Mouse (Mus musculus): ENCODE results near the gene Wwtr1. TPM values are rescaled to one million over a fixed set of nuclear protein-coding genes. Genes with fewer than 3 reads are reported as not detected.

Gene Wwtr1
- total and polyA plus RNA-seq, 2 experiments from 2014 or later: 26.1 to 90.9 TPM

- Histone ChIP-seq H3K27ac (ENCODE audit: low read depth) (no peak overlapping the region), H3K4me3 (ENCODE audit: low read depth, low read length) (no peak overlapping the region), H3K9me3 (replicated peaks; ENCODE audit: control insufficient read depth, low read length) (no peaks in the 10 kb centered on the region), H3K9ac (replicated peaks; ENCODE audit: low read depth, low read length) (no peak overlapping the region), H3K36me3 (replicated peaks; ENCODE audit: control insufficient read depth, insufficient read depth, low read length) (peaks cover 12% of the 10 kb centered on the region), H3K4me1 (ENCODE audit: control insufficient read depth, insufficient read depth) (peaks cover 5% of the 10 kb centered on the region; the same call in 1 of the 2 replicates), H3K4me2 (ENCODE audit: low read depth, low read length) (no peak overlapping the region), H3K27me3 (ENCODE audit: control insufficient read depth, insufficient read depth, low read length) (no peaks in the 10 kb centered on the region)
- no peak for DNase-seq (ENCODE audit: low spot score)
- no peak for ATAC-seq (ENCODE audit: insufficient read depth, low read depth)
- 83% methylated on average over 4 of the region's 4 CpGs for WGBS
- TF ChIP-seq EP300 (IDR thresholded peaks at IDR 0.05; ENCODE audit: low read depth) (no peak), CTCF (IDR thresholded peaks at IDR 0.05; ENCODE audit: low read depth) (no peak)
These were observed 18.3 kb downstream of the Wwtr1 start for GRCm38 (mm10) chr3:57557408-57557807.

GRCm38 (mm10) chr3:57555560-57555959 lies 20.1 kb downstream of the Wwtr1 start:
- TF ChIP-seq CTCF (IDR thresholded peaks at IDR 0.05; ENCODE audit: low read depth) (no peak), EP300 (IDR thresholded peaks at IDR 0.05; ENCODE audit: low read depth) (no peak)
- ATAC-seq (ENCODE audit: insufficient read depth, low read depth): no peak
- H3K9ac ChIP-seq (replicated peaks; ENCODE audit: low read depth, low read length): no peak overlapping the region
- H3K4me3 ChIP-seq (ENCODE audit: low read depth, low read length): no peak overlapping the region
- no peak overlapping the region for H3K4me2 ChIP-seq (ENCODE audit: low read depth, low read length)
- H3K9me3 ChIP-seq (replicated peaks; ENCODE audit: control insufficient read depth, low read length): no peaks in the 10 kb centered on the region
- WGBS: 63% methylated on average over 3 of the region's 3 CpGs
- H3K36me3 ChIP-seq (replicated peaks; ENCODE audit: control insufficient read depth, insufficient read depth, low read length): peaks cover 7% of the 10 kb centered on the region
- no peak for DNase-seq (ENCODE audit: low spot score)
- H3K27me3 ChIP-seq (ENCODE audit: control insufficient read depth, insufficient read depth, low read length): no peaks in the 10 kb centered on the region
- peaks cover 10% of the 10 kb centered on the region; the same call in 1 of the 2 replicates for H3K4me1 ChIP-seq (ENCODE audit: control insufficient read depth, insufficient read depth)
- H3K27ac ChIP-seq (ENCODE audit: low read depth): no peak overlapping the region

GRCm38 (mm10) chr3:57554890-57555239 lies 20.8 kb downstream of the Wwtr1 start:
- Histone ChIP-seq H3K36me3 (replicated peaks; ENCODE audit: control insufficient read depth, insufficient read depth, low read length) (0 out of 2 replicates have a peak, but pooled peaks cover 3% of the 10 kb centered on the region), H3K9ac (replicated peaks; ENCODE audit: low read depth, low read length) (no peak overlapping the region), H3K4me2 (ENCODE audit: low read depth, low read length) (no peak overlapping the region), H3K27ac (ENCODE audit: low read depth) (no peak overlapping the region), H3K4me1 (ENCODE audit: control insufficient read depth, insufficient read depth) (peaks cover 10% of the 10 kb centered on the region; the same call in 1 of the 2 replicates), H3K4me3 (ENCODE audit: low read depth, low read length) (no peak overlapping the region), H3K9me3 (replicated peaks; ENCODE audit: control insufficient read depth, low read length) (no peaks in the 10 kb centered on the region), H3K27me3 (ENCODE audit: control insufficient read depth, insufficient read depth, low read length) (no peaks in the 10 kb centered on the region)
- 79% methylated on average over 3 of the region's 3 CpGs for WGBS
- DNase-seq (ENCODE audit: low spot score): no peak
- no peak for TF ChIP-seq EP300 (IDR thresholded peaks at IDR 0.05; ENCODE audit: low read depth)
- no peak for TF ChIP-seq CTCF (IDR thresholded peaks at IDR 0.05; ENCODE audit: low read depth)
- ATAC-seq (ENCODE audit: insufficient read depth, low read depth): no peak

- 0 out of 2 replicates have a peak, but pooled peaks cover 3% of the 10 kb centered on the region for H3K36me3 ChIP-seq (replicated peaks; ENCODE audit: control insufficient read depth, insufficient read depth, low read length)
- H3K27ac ChIP-seq (ENCODE audit: low read depth): no peak overlapping the region
- TF ChIP-seq EP300 (IDR thresholded peaks at IDR 0.05; ENCODE audit: low read depth) (no peak), CTCF (IDR thresholded peaks at IDR 0.05; ENCODE audit: low read depth) (no peak)
- H3K9ac ChIP-seq (replicated peaks; ENCODE audit: low read depth, low read length): no peak overlapping the region
- no peaks in the 10 kb centered on the region for H3K9me3 ChIP-seq (replicated peaks; ENCODE audit: control insufficient read depth, low read length)
- WGBS: 85% methylated on average over 10 of the region's 10 CpGs
- H3K27me3 ChIP-seq (ENCODE audit: control insufficient read depth, insufficient read depth, low read length): no peaks in the 10 kb centered on the region
- DNase-seq (ENCODE audit: low spot score): no peak
- peaks cover 10% of the 10 kb centered on the region; the same call in 1 of the 2 replicates for H3K4me1 ChIP-seq (ENCODE audit: control insufficient read depth, insufficient read depth)
- ATAC-seq (ENCODE audit: insufficient read depth, low read depth): no peak
- H3K4me2 ChIP-seq (ENCODE audit: low read depth, low read length): no peak overlapping the region
- H3K4me3 ChIP-seq (ENCODE audit: low read depth, low read length): no peak overlapping the region
These were observed 21.4 kb downstream of the Wwtr1 start for GRCm38 (mm10) chr3:57554124-57554889.

- WGBS: 78% methylated on average over 5 of the region's 5 CpGs
These were observed 22.6 kb downstream of the Wwtr1 start for GRCm38 (mm10) chr3:57553108-57553507.

More at GRCm38 (mm10) chr3:57553108-57553507, 22.6 kb downstream of the Wwtr1 start:
- Histone ChIP-seq H3K27me3 (ENCODE audit: control insufficient read depth, insufficient read depth, low read length) (no peaks in the 10 kb centered on the region), H3K4me3 (ENCODE audit: low read depth, low read length) (no peak overlapping the region), H3K4me2 (ENCODE audit: low read depth, low read length) (no peak overlapping the region), H3K9ac (replicated peaks; ENCODE audit: low read depth, low read length) (no peak overlapping the region), H3K36me3 (replicated peaks; ENCODE audit: control insufficient read depth, insufficient read depth, low read length) (no peaks in the 10 kb centered on the region), H3K27ac (ENCODE audit: low read depth) (no peak overlapping the region), H3K4me1 (ENCODE audit: control insufficient read depth, insufficient read depth) (peaks cover 10% of the 10 kb centered on the region; the same call in 1 of the 2 replicates), H3K9me3 (replicated peaks; ENCODE audit: control insufficient read depth, low read length) (no peaks in the 10 kb centered on the region)
- TF ChIP-seq EP300 (IDR thresholded peaks at IDR 0.05; ENCODE audit: low read depth) (no peak), CTCF (IDR thresholded peaks at IDR 0.05; ENCODE audit: low read depth) (no peak)
- ATAC-seq (ENCODE audit: insufficient read depth, low read depth) (no peak), DNase-seq (ENCODE audit: low spot score) (no peak)

Data from heart, postnatal 0 days (tissue).